ENCODE assay signal across 8 mouse cellular contexts in genomic region chr4:66404201-66404711, GRCm38 (mm10). TPM values are rescaled to one million over a fixed set of nuclear protein-coding genes. Genes with fewer than 3 reads are reported as not detected.
DNase-seq lines count a peak whose midpoint lies in the region; ATAC-seq lines count a peak whose summit lies in the region.

Astn2 (minus strand) TSS chr4:66404611.

- peak; percentile 68 for DNase-seq in cerebellum, adult 9-10 months
- peak in 1 of 2 experiments; percentile 36 for DNase-seq in frontal cortex, adult 2 months (ENCODE audit: extremely low spot score in 1 of 2, low spot score in 1 of 2)
- peak; percentile 29 to 47 for DNase-seq in kidney, postnatal 4 days
- DNase-seq in adipocyte (ENCODE audit: low spot score) = no peak

- H3K27me3 ChIP-seq in megakaryocyte, embryonic 14.5 days (replicated peaks) = peaks cover 42% of the 10 kb centered on the region
- peaks cover 31% of the 10 kb centered on the region for H3K27me3 ChIP-seq in liver, embryonic 16.5 days (ENCODE audit: control insufficient read depth, insufficient read depth, low read depth, low read length)
- H3K27me3 ChIP-seq in stomach, embryonic 15.5 days (replicated peaks) = peaks cover 38% of the 10 kb centered on the region; the same call in 1 of the 2 replicates

- peak within 1 kb of the TSS; percentile 55 for H3K4me2 ChIP-seq in liver, embryonic 16.5 days (ENCODE audit: low read depth, low read length)
- H3K4me2 ChIP-seq in stomach, embryonic 15.5 days = peak within 1 kb of the TSS; percentile 97

- H3K4me1 ChIP-seq in megakaryocyte, embryonic 14.5 days = no peaks in the 10 kb centered on the region
- H3K4me1 ChIP-seq in liver, embryonic 16.5 days (ENCODE audit: control insufficient read depth, low read depth, low read length) = no peaks in the 10 kb centered on the region
- peaks cover 9% of the 10 kb centered on the region; the same call in 1 of the 2 replicates for H3K4me1 ChIP-seq in stomach, embryonic 15.5 days

- no peak within 1 kb of the TSS for H3K27ac ChIP-seq in liver, embryonic 16.5 days (ENCODE audit: low read length)
- no peak within 1 kb of the TSS for H3K27ac ChIP-seq in stomach, embryonic 15.5 days

- H3K9ac ChIP-seq in liver, embryonic 16.5 days (ENCODE audit: low read depth, low read length) = no peak within 1 kb of the TSS
- H3K9ac ChIP-seq in stomach, embryonic 15.5 days = peak within 1 kb of the TSS; percentile 52; the same call in 1 of the 2 replicates

- peak within 1 kb of the TSS; percentile 51 for H3K4me3 ChIP-seq in megakaryocyte, embryonic 14.5 days (replicated peaks)
- peak within 1 kb of the TSS; percentile 46 for H3K4me3 ChIP-seq in liver, embryonic 16.5 days (ENCODE audit: low read depth, low read length)
- H3K4me3 ChIP-seq in stomach, embryonic 15.5 days (replicated peaks) = peak within 1 kb of the TSS; percentile 64

- no peaks in the 10 kb centered on the region for H3K9me3 ChIP-seq in megakaryocyte, embryonic 14.5 days
- H3K9me3 ChIP-seq in liver, embryonic 16.5 days (replicated peaks; ENCODE audit: control insufficient read depth, low read length) = no peaks in the 10 kb centered on the region
- no peaks in the 10 kb centered on the region for H3K9me3 ChIP-seq in stomach, embryonic 15.5 days

- no peaks in the 10 kb centered on the region for H3K36me3 ChIP-seq in megakaryocyte, embryonic 14.5 days (replicated peaks; ENCODE audit: low read length)
- no peaks in the 10 kb centered on the region for H3K36me3 ChIP-seq in liver, embryonic 16.5 days (ENCODE audit: control insufficient read depth, insufficient read depth)
- no peaks in the 10 kb centered on the region for H3K36me3 ChIP-seq in stomach, embryonic 15.5 days

- under 1% methylated on average over 43 of the region's 56 CpGs for WGBS in liver, embryonic 16.5 days (ENCODE audit: insufficient replicate concordance)
- 0% methylated on average over 19 of the region's 56 CpGs for WGBS in stomach, embryonic 15.5 days

- ATAC-seq in megakaryocyte, adult 5-6 weeks (ENCODE audit: poor library complexity, severe bottlenecking) = no peak
- no peak for ATAC-seq in liver, embryonic 16.5 days (ENCODE audit: low read depth)
- peak; percentile 62; the same call in 1 of the 2 replicates for ATAC-seq in stomach, embryonic 15.5 days (ENCODE audit: insufficient read depth, low FRiP score, low read depth)

RNA-seq across cellular contexts. Expression of gene Astn2, which starts in this region (rescaled TPM):
- polyA plus RNA-seq in megakaryocyte, embryonic 14.5 days (2012; ENCODE audit: insufficient read depth, low replicate concordance) = not detected in 2 replicates
- total RNA-seq in megakaryocyte, adult 5-6 weeks (2015) = 0.09 TPM in 1 of 2 replicates, not detected in the other
- not detected in 2 replicates for total RNA-seq in megakaryocyte, adult 5-6 weeks (2017)
- 16.9 and 18.2 TPM in 2 replicates for polyA plus RNA-seq in frontal cortex, adult 2 months (2012; rRNA removed)
- not detected in 2 replicates for polyA plus RNA-seq in liver, embryonic 16.5 days (2015; fragmentation: Nextera tagmentation; extraction: Ambion mirVana)
- polyA plus RNA-seq in stomach, embryonic 15.5 days (2015; fragmentation: Nextera tagmentation; extraction: Ambion mirVana) = 0.79 and 0.82 TPM in 2 replicates

Comparison
In these comparisons a context has a peak if more than half of its experiments do, and no peak if none do; other contexts are left out.
1. Peak in ATAC-seq, H3K4me3 ChIP-seq, H3K9ac ChIP-seq and H3K4me2 ChIP-seq in stomach, embryonic 15.5 days; RNA of the gene not detected or under 1 TPM.